Mouse (Mus musculus): ENCODE measurements around the gene Tm7sf2. TPM values are rescaled to one million over a fixed set of nuclear protein-coding genes. Genes with fewer than 3 reads are reported as not detected.

Gene Tm7sf2
- polyA plus RNA-seq, 1 experiment from 2014 or later = 7.6 TPM

GRCm38 (mm10) chr19:6101186-6101585 lies 33.0 kb upstream of the Tm7sf2 start:
- H3K9ac ChIP-seq (ENCODE audit: low read length) = no peak overlapping the region
- H3K4me1 ChIP-seq (ENCODE audit: control insufficient read depth in 2 of 2, insufficient read depth in 2 of 2, low read length in 2 of 2) = no peaks in the 10 kb centered on the region
- H3K27ac ChIP-seq (replicated peaks in 1 of 2; ENCODE audit: control insufficient read depth in 1 of 2, insufficient read depth in 1 of 2, low read depth in 2 of 2, low read length in 2 of 2) = no peak overlapping the region
- H3K4me3 ChIP-seq (ENCODE audit: control insufficient read depth in 1 of 2, insufficient read depth in 1 of 2, low read depth in 1 of 2, low read length in 2 of 2) = no peak overlapping the region
- ATAC-seq (ENCODE audit: insufficient number of reproducible peaks, insufficient read depth, low FRiP score, low read depth) = no peak
- no peaks in the 10 kb centered on the region for H3K27me3 ChIP-seq (ENCODE audit: control insufficient read depth, insufficient read depth, low read length)
- WGBS = 75% methylated on average over 6 of the region's 6 CpGs
- H3K36me3 ChIP-seq (ENCODE audit: control insufficient read depth, insufficient read depth, low read length) = peaks cover 5% of the 10 kb centered on the region; the same call in 1 of the 2 replicates
- H3K4me2 ChIP-seq (ENCODE audit: low read length) = no peak overlapping the region
- no peaks in the 10 kb centered on the region for H3K9me3 ChIP-seq (ENCODE audit: control insufficient read depth, low read length)

- ATAC-seq (ENCODE audit: insufficient number of reproducible peaks, insufficient read depth, low FRiP score, low read depth) = no peak
- Histone ChIP-seq H3K36me3 (ENCODE audit: control insufficient read depth, insufficient read depth, low read length) (peaks cover 31% of the 10 kb centered on the region), H3K9ac (ENCODE audit: low read length) (no peak overlapping the region), H3K27me3 (ENCODE audit: control insufficient read depth, insufficient read depth, low read length) (no peaks in the 10 kb centered on the region), H3K4me2 (ENCODE audit: low read length) (no peak overlapping the region), H3K4me3 (ENCODE audit: control insufficient read depth in 1 of 2, insufficient read depth in 1 of 2, low read depth in 1 of 2, low read length in 2 of 2) (no peak overlapping the region), H3K4me1 (ENCODE audit: control insufficient read depth in 2 of 2, insufficient read depth in 2 of 2, low read length in 2 of 2) (no peaks in the 10 kb centered on the region), H3K27ac (replicated peaks in 1 of 2; ENCODE audit: control insufficient read depth in 1 of 2, insufficient read depth in 1 of 2, low read depth in 2 of 2, low read length in 2 of 2) (no peak overlapping the region), H3K9me3 (ENCODE audit: control insufficient read depth, low read length) (no peaks in the 10 kb centered on the region)
- 84% methylated on average over 3 of the region's 3 CpGs for WGBS
Measured at GRCm38 (mm10) chr19:6097847-6098246, 29.7 kb upstream of the Tm7sf2 start.

GRCm38 (mm10) chr19:6094119-6094518 lies 25.9 kb upstream of the Tm7sf2 start, which contains the start of gene AC131692.1:
AC131692.1 (plus strand) TSS chr19:6094419.
- peaks cover 65% of the 10 kb centered on the region for H3K36me3 ChIP-seq (ENCODE audit: control insufficient read depth, insufficient read depth, low read length)
- no peak for ATAC-seq (ENCODE audit: insufficient number of reproducible peaks, insufficient read depth, low FRiP score, low read depth)
- 85% methylated on average over 7 of the region's 7 CpGs for WGBS
- no peaks in the 10 kb centered on the region for H3K4me1 ChIP-seq (ENCODE audit: control insufficient read depth in 2 of 2, insufficient read depth in 2 of 2, low read length in 2 of 2)
- H3K4me2 ChIP-seq (ENCODE audit: low read length) = no peak within 1 kb of the TSS
- no peak within 1 kb of the TSS for H3K27ac ChIP-seq (replicated peaks in 1 of 2; ENCODE audit: control insufficient read depth in 1 of 2, insufficient read depth in 1 of 2, low read depth in 2 of 2, low read length in 2 of 2)
- no peak within 1 kb of the TSS for H3K9ac ChIP-seq (ENCODE audit: low read length)
- H3K27me3 ChIP-seq (ENCODE audit: control insufficient read depth, insufficient read depth, low read length) = no peaks in the 10 kb centered on the region
- H3K9me3 ChIP-seq (ENCODE audit: control insufficient read depth, low read length) = no peaks in the 10 kb centered on the region
- no peak within 1 kb of the TSS for H3K4me3 ChIP-seq (ENCODE audit: control insufficient read depth in 1 of 2, insufficient read depth in 1 of 2, low read depth in 1 of 2, low read length in 2 of 2)

GRCm38 (mm10) chr19:6088841-6089240 lies 20.7 kb upstream of the Tm7sf2 start:
- Histone ChIP-seq H3K4me2 (ENCODE audit: low read length) (no peak overlapping the region), H3K4me3 (ENCODE audit: control insufficient read depth in 1 of 2, insufficient read depth in 1 of 2, low read depth in 1 of 2, low read length in 2 of 2) (no peak overlapping the region), H3K4me1 (ENCODE audit: control insufficient read depth in 2 of 2, insufficient read depth in 2 of 2, low read length in 2 of 2) (peaks cover 4 to 13% of the 10 kb centered on the region in 2 experiments; a peak in 3 of 4 replicates), H3K9ac (ENCODE audit: low read length) (no peak overlapping the region), H3K9me3 (ENCODE audit: control insufficient read depth, low read length) (no peaks in the 10 kb centered on the region), H3K36me3 (ENCODE audit: control insufficient read depth, insufficient read depth, low read length) (peaks cover 65% of the 10 kb centered on the region), H3K27me3 (ENCODE audit: control insufficient read depth, insufficient read depth, low read length) (no peaks in the 10 kb centered on the region), H3K27ac (replicated peaks in 1 of 2; ENCODE audit: control insufficient read depth in 1 of 2, insufficient read depth in 1 of 2, low read depth in 2 of 2, low read length in 2 of 2) (no peak overlapping the region)
- 95% methylated on average over 13 of the region's 13 CpGs for WGBS
- no peak for ATAC-seq (ENCODE audit: insufficient number of reproducible peaks, insufficient read depth, low FRiP score, low read depth)

GRCm38 (mm10) chr19:6085417-6085879 lies 17.3 kb upstream of the Tm7sf2 start:
- Histone ChIP-seq H3K36me3 (ENCODE audit: control insufficient read depth, insufficient read depth, low read length) (peaks cover 70% of the 10 kb centered on the region), H3K27ac (replicated peaks in 1 of 2; ENCODE audit: control insufficient read depth in 1 of 2, insufficient read depth in 1 of 2, low read depth in 2 of 2, low read length in 2 of 2) (peak overlapping the region; percentile 42 to 63; a peak in 2 of 4 replicates), H3K9me3 (ENCODE audit: control insufficient read depth, low read length) (no peaks in the 10 kb centered on the region), H3K4me2 (ENCODE audit: low read length) (peak overlapping the region; percentile 81), H3K4me1 (ENCODE audit: control insufficient read depth in 2 of 2, insufficient read depth in 2 of 2, low read length in 2 of 2) (peaks cover 5 to 17% of the 10 kb centered on the region in 2 experiments; a peak in 3 of 4 replicates), H3K27me3 (ENCODE audit: control insufficient read depth, insufficient read depth, low read length) (no peaks in the 10 kb centered on the region), H3K4me3 (ENCODE audit: control insufficient read depth in 1 of 2, insufficient read depth in 1 of 2, low read depth in 1 of 2, low read length in 2 of 2) (peak overlapping the region; percentile 81 to 84), H3K9ac (ENCODE audit: low read length) (peak overlapping the region; percentile 83)
- 1% methylated on average over 17 of the region's 17 CpGs for WGBS
- ATAC-seq (ENCODE audit: insufficient number of reproducible peaks, insufficient read depth, low FRiP score, low read depth) = peak; percentile 57

GRCm38 (mm10) chr19:6084478-6085248 lies 16.5 kb upstream of the Tm7sf2 start, which contains the start of the genes Zfpl1 and Cdca5:
Zfpl1 (minus strand) TSS chr19:6084956.
Cdca5 (plus strand) TSS chr19:6084983.
- peak within 1 kb of the TSS; percentile 81 for H3K4me2 ChIP-seq (ENCODE audit: low read length)
- peaks cover 70% of the 10 kb centered on the region for H3K36me3 ChIP-seq (ENCODE audit: control insufficient read depth, insufficient read depth, low read length)
- peak within 1 kb of the TSS; percentile 81 to 84 for H3K4me3 ChIP-seq (ENCODE audit: control insufficient read depth in 1 of 2, insufficient read depth in 1 of 2, low read depth in 1 of 2, low read length in 2 of 2)
- H3K9me3 ChIP-seq (ENCODE audit: control insufficient read depth, low read length) = no peaks in the 10 kb centered on the region
- H3K4me1 ChIP-seq (ENCODE audit: control insufficient read depth in 2 of 2, insufficient read depth in 2 of 2, low read length in 2 of 2) = peaks cover 5 to 17% of the 10 kb centered on the region in 2 experiments; a peak in 3 of 4 replicates
- H3K9ac ChIP-seq (ENCODE audit: low read length) = peak within 1 kb of the TSS; percentile 83
- under 1% methylated on average over 57 of the region's 58 CpGs for WGBS
- H3K27ac ChIP-seq (replicated peaks in 1 of 2; ENCODE audit: control insufficient read depth in 1 of 2, insufficient read depth in 1 of 2, low read depth in 2 of 2, low read length in 2 of 2) = peak within 1 kb of the TSS; percentile 42 to 63; a peak in 2 of 4 replicates
- ATAC-seq (ENCODE audit: insufficient number of reproducible peaks, insufficient read depth, low FRiP score, low read depth) = peak; percentile 78
- H3K27me3 ChIP-seq (ENCODE audit: control insufficient read depth, insufficient read depth, low read length) = no peaks in the 10 kb centered on the region

- ATAC-seq (ENCODE audit: insufficient number of reproducible peaks, insufficient read depth, low FRiP score, low read depth) = no peak
- 88% methylated on average over 9 of the region's 9 CpGs for WGBS
- Histone ChIP-seq H3K27ac (replicated peaks in 1 of 2; ENCODE audit: control insufficient read depth in 1 of 2, insufficient read depth in 1 of 2, low read depth in 2 of 2, low read length in 2 of 2) (no peak within 1 kb of the TSS), H3K27me3 (ENCODE audit: control insufficient read depth, insufficient read depth, low read length) (no peaks in the 10 kb centered on the region), H3K4me2 (ENCODE audit: low read length) (no peak within 1 kb of the TSS), H3K4me3 (ENCODE audit: control insufficient read depth in 1 of 2, insufficient read depth in 1 of 2, low read depth in 1 of 2, low read length in 2 of 2) (no peak within 1 kb of the TSS), H3K4me1 (ENCODE audit: control insufficient read depth in 2 of 2, insufficient read depth in 2 of 2, low read length in 2 of 2) (peaks cover 5 to 17% of the 10 kb centered on the region in 2 experiments; a peak in 3 of 4 replicates), H3K9me3 (ENCODE audit: control insufficient read depth, low read length) (no peaks in the 10 kb centered on the region), H3K36me3 (ENCODE audit: control insufficient read depth, insufficient read depth, low read length) (peaks cover 54% of the 10 kb centered on the region), H3K9ac (ENCODE audit: low read length) (no peak within 1 kb of the TSS)
Measured at GRCm38 (mm10) chr19:6082156-6082555, 14.0 kb upstream of the Tm7sf2 start, which contains the start of gene Gm28374. Gm28374 (minus strand) TSS chr19:6082256.
